Mouse (Mus musculus) liver, postnatal 0 days (tissue): ENCODE measurements around the gene St7. TPM values are rescaled to one million over a fixed set of nuclear protein-coding genes. Genes with fewer than 3 reads are reported as not detected.

Experiments used
- ATAC-seq: fragments of 200-750 bp; cut with Nextera tagmentation; 2 replicates; pipeline ENCODE4 v1.8.0; 2017; ENCODE audit warnings: mild to moderate bottlenecking, moderate library complexity
- DNase-seq: peaks from one replicate; pipeline ENCODE4 v3.0.0-alpha.2; 2016
- H3K27ac ChIP-seq: fragments of 300-500 bp; sonication (generic); 2 replicates; pipeline ENCODE4 v1.5.1; 2014; ENCODE audit warnings: antibody characterized with exemption, moderate library complexity, mild to moderate bottlenecking, low read depth
- H3K27me3 ChIP-seq: fragments of 300-500 bp; sonication (generic); 2 replicates; pipeline ENCODE4 v1.6.1; 2014; ENCODE audit warnings: low read length, control low read depth, mixed read lengths; ENCODE audit not compliant: insufficient read depth
- H3K36me3 ChIP-seq: fragments of 300-500 bp; sonication (generic); replicated peaks from 2 replicates; pipeline ENCODE4 v1.6.1; 2014; ENCODE audit warnings: mild to moderate bottlenecking, control low read depth, low read length, moderate library complexity, mixed read lengths; ENCODE audit not compliant: insufficient read depth
- H3K4me1 ChIP-seq: fragments of 300-500 bp; sonication (generic); 2 replicates; pipeline ENCODE4 v1.6.1; 2014; ENCODE audit warnings: antibody characterized with exemption, mild to moderate bottlenecking, control low read depth; ENCODE audit not compliant: insufficient read depth
- H3K4me2 ChIP-seq: fragments of 300-500 bp; sonication (generic); 2 replicates; pipeline ENCODE4 v1.6.1; 2014; ENCODE audit warnings: low read depth, mild to moderate bottlenecking, low read length, moderate library complexity, mixed read lengths
- H3K4me3 ChIP-seq: fragments of 300-500 bp; sonication (generic); 2 replicates; pipeline ENCODE4 v1.5.1; 2014; ENCODE audit warnings: low read depth, low read length
- H3K9ac ChIP-seq: fragments of 300-500 bp; sonication (generic); replicated peaks from 2 replicates; pipeline ENCODE4 v1.6.1; 2014; ENCODE audit warnings: mild to moderate bottlenecking, moderate library complexity
- H3K9me3 ChIP-seq: fragments of 300-500 bp; sonication (generic); 2 replicates; pipeline ENCODE4 v1.6.1; 2016; ENCODE audit warnings: mild to moderate bottlenecking, control low read depth, low read length, mixed read lengths
- CTCF ChIP-seq: sonication (generic); IDR thresholded peaks from 2 replicates; pipeline ENCODE4 v1.5.1; 2016; ENCODE audit warnings: antibody characterized with exemption, low read depth
- EP300 ChIP-seq: IDR thresholded peaks from 2 replicates; pipeline ENCODE4 v1.6.1; 2016; ENCODE audit warnings: antibody characterized with exemption, low read depth, mild to moderate bottlenecking
- WGBS: fragments of 180-500 bp; shearing (Covaris S2); extraction: QIAGEN DNeasy Blood & Tissue Kit; methylation state at CpG from one replicate; pipeline ENCODE4 v1.1.7; 2014; ENCODE audit not compliant: insufficient replicate concordance; 5-methylcytosine and 5-hydroxymethylcytosine counted together
- polyA plus RNA-seq: library from polyadenylated mRNA; unstranded; fragments of >200 nt; fragmentation: Nextera tagmentation; extraction: Ambion mirVana; gene quantifications from 2 replicates; pipeline ENCODE4 v1.2.1, GENCODE M21; 2015

Gene St7
- polyA plus RNA-seq, 1 experiment from 2014 or later, result 11.0 TPM

DNA sequence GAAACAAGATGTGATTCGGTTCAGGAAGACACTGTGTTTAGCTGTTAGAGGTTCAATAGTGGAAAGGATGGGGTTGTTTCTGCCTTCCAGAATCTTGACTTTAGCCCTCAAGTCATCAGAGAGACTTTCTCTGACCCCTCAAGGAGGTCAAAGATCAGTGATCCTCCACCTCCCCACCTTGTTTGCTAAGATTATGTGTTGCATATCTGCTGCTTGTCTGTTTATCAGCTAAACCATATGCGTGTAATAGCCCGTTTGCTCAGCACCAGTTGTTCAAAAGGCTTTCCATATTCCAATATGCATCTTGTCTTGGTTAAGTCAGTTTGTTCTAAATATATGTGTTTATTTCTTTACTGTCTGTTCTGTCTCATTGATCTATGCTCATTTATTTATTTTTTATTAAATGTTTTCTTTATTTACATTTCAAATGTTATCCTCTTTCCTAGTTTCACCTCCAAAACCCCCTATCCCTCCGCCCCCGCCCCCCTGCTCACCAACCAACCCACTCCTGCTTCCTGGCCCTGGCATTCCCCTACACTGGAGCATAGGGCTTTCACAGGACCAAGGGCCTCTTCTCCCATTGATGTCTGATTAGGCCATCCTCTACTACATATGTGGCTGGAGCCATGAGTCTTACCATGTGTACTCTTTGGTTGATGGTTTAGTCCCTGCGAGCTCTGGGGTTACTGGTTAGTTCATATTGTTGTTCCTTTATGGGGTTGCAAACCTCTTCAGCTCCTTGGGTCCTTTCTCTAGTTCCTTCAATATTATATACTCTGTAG lies 84.5 kb downstream of the St7 start:
- peak overlapping the region; percentile 20; the same call in 1 of the 2 replicates for H3K4me2 ChIP-seq
- peaks cover 24% of the 10 kb centered on the region for H3K4me1 ChIP-seq
- H3K36me3 ChIP-seq, result no peaks in the 10 kb centered on the region
- H3K4me3 ChIP-seq, result no peak overlapping the region
- WGBS, result 77% methylated on average over 6 of the region's 6 CpGs
- H3K9ac ChIP-seq, result no peak overlapping the region
- no peaks in the 10 kb centered on the region for H3K9me3 ChIP-seq
- TF ChIP-seq CTCF (no peak), EP300 (peak; percentile 85)
- no peak for DNase-seq
- H3K27me3 ChIP-seq, result no peaks in the 10 kb centered on the region
- no peak overlapping the region for H3K27ac ChIP-seq
- peak; percentile 38; the same call in 1 of the 2 replicates for ATAC-seq

DNA sequence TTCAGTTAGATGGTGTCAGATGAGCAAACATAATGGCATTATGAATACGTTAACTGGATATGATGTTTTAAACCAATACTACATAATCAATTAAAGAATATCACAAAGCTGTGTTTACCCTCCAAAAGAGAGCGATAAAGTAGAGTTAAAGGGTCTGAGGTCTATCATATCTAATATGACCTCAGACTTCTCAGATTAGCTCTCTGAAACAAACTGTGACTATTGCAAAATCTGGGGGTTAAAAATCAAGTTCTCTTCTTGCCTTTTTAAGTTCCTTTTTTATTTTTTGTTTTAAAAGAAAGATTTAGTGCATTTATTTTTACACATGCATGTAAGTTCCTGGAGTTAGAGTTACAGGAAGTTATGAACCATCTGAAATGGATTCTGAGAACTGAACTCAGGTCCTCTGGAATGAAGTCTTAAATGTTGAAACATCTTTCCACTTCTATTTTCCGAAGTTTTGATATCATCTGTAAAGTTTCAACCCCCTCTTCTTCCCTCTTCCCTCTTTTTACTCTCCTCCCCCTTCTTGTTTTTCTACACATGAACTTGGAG lies 86.0 kb downstream of the St7 start:
- no peak overlapping the region for H3K9ac ChIP-seq
- H3K4me2 ChIP-seq, result no peak overlapping the region
- H3K27ac ChIP-seq, result no peak overlapping the region
- WGBS, result 76% methylated on average over 3 of the region's 3 CpGs
- H3K4me1 ChIP-seq, result peaks cover 19% of the 10 kb centered on the region
- ATAC-seq (no peak), DNase-seq (no peak)
- no peaks in the 10 kb centered on the region for H3K9me3 ChIP-seq
- H3K27me3 ChIP-seq, result no peaks in the 10 kb centered on the region
- TF ChIP-seq EP300, result no peak
- TF ChIP-seq CTCF, result no peak
- no peak overlapping the region for H3K4me3 ChIP-seq
- no peaks in the 10 kb centered on the region for H3K36me3 ChIP-seq

DNA sequence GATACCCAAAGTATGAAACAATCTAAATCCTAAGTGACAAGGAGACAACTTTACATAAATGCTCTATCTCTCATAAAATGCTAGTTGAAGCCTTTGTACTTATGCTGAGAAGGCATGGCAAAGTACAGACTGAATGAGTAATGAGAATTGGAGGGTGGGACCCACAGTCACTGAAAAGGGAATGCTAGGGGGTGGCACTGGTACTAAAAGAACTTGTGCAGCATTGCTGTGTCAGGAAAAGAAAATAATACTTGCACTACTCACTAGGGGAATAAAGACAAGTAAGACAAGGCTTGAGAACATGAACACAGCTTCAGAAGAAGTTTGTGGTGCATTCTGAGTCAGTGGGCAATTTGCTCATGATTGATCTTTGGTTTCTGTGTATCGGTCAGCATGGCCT lies 90.8 kb downstream of the St7 start:
- DNase-seq (no peak), ATAC-seq (no peak)
- H3K27ac ChIP-seq, result no peak overlapping the region
- no peak overlapping the region for H3K4me2 ChIP-seq
- H3K9ac ChIP-seq, result no peak overlapping the region
- H3K4me1 ChIP-seq, result 0 out of 2 replicates have a peak, but pooled peaks cover 4% of the 10 kb centered on the region
- no peak for TF ChIP-seq EP300
- no peak for TF ChIP-seq CTCF
- no peaks in the 10 kb centered on the region for H3K36me3 ChIP-seq
- H3K4me3 ChIP-seq, result no peak overlapping the region
- 91% methylated on average over 1 of the region's 1 CpGs for WGBS
- no peaks in the 10 kb centered on the region for H3K9me3 ChIP-seq
- H3K27me3 ChIP-seq, result no peaks in the 10 kb centered on the region

GRCm38 (mm10) chr6:17784523-17784922 lies 91.8 kb downstream of the St7 start:
- 0 out of 2 replicates have a peak, but pooled peaks cover 4% of the 10 kb centered on the region for H3K4me1 ChIP-seq
- no peak for ATAC-seq
- WGBS, result 64% methylated on average over 5 of the region's 5 CpGs
- H3K4me2 ChIP-seq, result no peak overlapping the region
- no peak overlapping the region for H3K27ac ChIP-seq
- no peaks in the 10 kb centered on the region for H3K27me3 ChIP-seq
- DNase-seq, result no peak
- H3K4me3 ChIP-seq, result no peak overlapping the region
- TF ChIP-seq EP300 (no peak), CTCF (no peak)
- no peak overlapping the region for H3K9ac ChIP-seq
- no peaks in the 10 kb centered on the region for H3K9me3 ChIP-seq
- no peaks in the 10 kb centered on the region for H3K36me3 ChIP-seq

- Histone ChIP-seq H3K4me1 (0 out of 2 replicates have a peak, but pooled peaks cover 4% of the 10 kb centered on the region), H3K4me3 (no peak overlapping the region), H3K4me2 (no peak overlapping the region), H3K36me3 (no peaks in the 10 kb centered on the region), H3K9me3 (no peaks in the 10 kb centered on the region), H3K27me3 (no peaks in the 10 kb centered on the region), H3K27ac (no peak overlapping the region), H3K9ac (no peak overlapping the region)
- 79% methylated on average over 2 of the region's 2 CpGs for WGBS
- no peak for ATAC-seq
- no peak for DNase-seq
- TF ChIP-seq CTCF (no peak), EP300 (no peak)
Observed at GRCm38 (mm10) chr6:17785248-17785647, 92.5 kb downstream of the St7 start.

DNA sequence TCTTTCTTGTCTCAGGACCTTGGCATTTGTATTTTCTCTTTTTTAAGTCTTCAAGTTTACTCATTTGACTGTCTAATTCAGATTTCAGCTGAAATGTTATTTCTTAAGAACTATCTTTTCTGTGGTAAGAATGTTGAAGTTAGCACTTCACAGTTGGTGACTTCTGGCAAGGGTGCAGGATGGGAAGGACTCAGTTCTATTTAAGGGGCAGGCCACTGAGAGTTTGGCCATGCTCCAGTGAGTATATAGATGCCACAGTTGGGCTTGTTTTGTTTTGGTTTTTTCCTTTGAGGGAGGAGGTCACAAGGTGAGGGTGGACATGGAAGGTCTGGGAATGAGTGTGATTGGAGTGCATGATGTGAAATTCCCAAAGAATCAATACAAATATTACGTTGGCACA lies 95.1 kb downstream of the St7 start:
- Histone ChIP-seq H3K4me1 (0 out of 2 replicates have a peak, but pooled peaks cover 4% of the 10 kb centered on the region), H3K9me3 (no peaks in the 10 kb centered on the region), H3K36me3 (no peaks in the 10 kb centered on the region), H3K4me2 (no peak overlapping the region), H3K27ac (no peak overlapping the region), H3K9ac (no peak overlapping the region), H3K4me3 (no peak overlapping the region), H3K27me3 (no peaks in the 10 kb centered on the region)
- ATAC-seq (no peak), DNase-seq (no peak)
- 65% methylated on average over 1 of the region's 1 CpGs for WGBS
- TF ChIP-seq CTCF (no peak), EP300 (no peak)
